Mouse (Mus musculus) c-Kit-negative CD71-positive TER-119-positive erythroid progenitor cells, embryonic 14.5 days (primary cell): ENCODE data around the gene Ube2v1.
A peak's percentile ranks its signal among the peaks of the same experiment; 100 is the strongest.
"Not testable (repeated sequence)": the region's sequence is repeated elsewhere in the genome, so short reads cannot be mapped to it uniquely, and the experiment has no call there.

Experiments
- DNase-seq: peaks from one replicate; pipeline ENCODE4 v3.0.0-alpha.2; 2013; ENCODE audit warnings: low read depth, low spot score

The Ube2v1 gene

GRCm38 (mm10) chr2:167654911-167655600 is 23.2 kb upstream of the Ube2v1 start:
- DNase-seq = no peak

DNA sequence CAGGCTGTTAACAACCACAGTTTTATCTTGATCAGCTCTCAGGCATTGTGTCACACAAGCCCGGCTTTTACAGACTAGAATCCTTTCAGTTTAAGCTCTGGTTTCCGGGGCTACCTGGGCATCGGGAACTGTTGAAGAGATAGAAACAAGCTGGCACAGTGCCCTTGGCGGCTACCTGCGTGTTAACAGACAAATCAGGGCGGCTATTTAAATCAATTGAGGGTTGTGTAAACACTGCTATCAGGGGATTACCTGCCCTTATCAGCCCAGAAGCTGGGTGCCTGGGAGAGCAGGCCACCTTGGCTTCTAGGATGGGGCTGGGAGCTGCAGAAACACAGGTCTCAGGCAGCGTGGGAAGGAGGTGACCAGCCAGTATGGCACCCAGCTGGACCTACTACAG is 20.8 kb upstream of the Ube2v1 start:
- no peak for DNase-seq

DNA sequence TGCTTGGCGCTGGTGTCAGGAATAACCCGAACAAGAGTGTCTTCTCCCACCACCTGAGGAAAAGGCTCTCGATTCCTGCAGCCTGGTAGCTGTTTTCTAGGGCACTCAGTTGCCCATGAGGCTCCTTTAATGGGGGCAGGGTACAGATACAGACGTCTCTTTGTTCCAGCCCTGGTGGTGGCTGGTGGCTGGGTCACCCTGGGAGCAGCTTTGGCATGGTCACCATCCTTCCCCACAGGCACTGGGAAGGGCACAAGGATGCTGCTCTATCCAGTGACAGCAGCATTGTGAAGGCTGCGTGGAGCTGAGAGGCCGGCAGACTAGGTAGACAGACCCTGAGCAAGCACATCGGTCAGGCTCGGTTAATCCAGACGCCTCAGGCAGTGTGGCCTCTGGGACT is 19.7 kb upstream of the Ube2v1 start:
- no peak for DNase-seq

GRCm38 (mm10) chr2:167649290-167650032 is 17.6 kb upstream of the Ube2v1 start:
- no peak for DNase-seq

DNA sequence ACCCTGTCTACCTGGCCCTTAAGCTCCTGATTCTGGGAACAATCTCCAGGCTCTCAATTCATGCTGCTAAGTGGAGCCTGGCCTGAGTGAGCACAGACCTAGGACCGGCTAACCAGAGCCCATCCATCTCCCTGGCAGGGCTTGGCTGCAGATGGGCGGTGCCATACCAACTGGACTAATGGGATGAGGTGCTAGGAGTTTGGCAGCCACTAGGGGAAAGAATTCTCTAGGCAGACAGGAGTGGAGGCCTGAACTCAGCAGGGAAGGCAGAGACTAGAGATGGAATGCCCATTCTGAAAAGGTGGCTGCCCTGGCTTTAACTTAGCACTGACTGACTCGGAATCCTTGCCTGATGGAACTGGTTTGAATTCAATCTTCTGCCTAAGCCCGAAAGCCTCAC is 14.5 kb upstream of the Ube2v1 start:
- no peak for DNase-seq

GRCm38 (mm10) chr2:167643356-167644052 is 11.6 kb upstream of the Ube2v1 start:
- not testable (repeated sequence) for DNase-seq

- DNase-seq = no peak
Measured at GRCm38 (mm10) chr2:167642164-167642563, 10.3 kb upstream of the Ube2v1 start.

GRCm38 (mm10) chr2:167641337-167641736 is 9.4 kb upstream of the Ube2v1 start:
- DNase-seq = no peak

DNA sequence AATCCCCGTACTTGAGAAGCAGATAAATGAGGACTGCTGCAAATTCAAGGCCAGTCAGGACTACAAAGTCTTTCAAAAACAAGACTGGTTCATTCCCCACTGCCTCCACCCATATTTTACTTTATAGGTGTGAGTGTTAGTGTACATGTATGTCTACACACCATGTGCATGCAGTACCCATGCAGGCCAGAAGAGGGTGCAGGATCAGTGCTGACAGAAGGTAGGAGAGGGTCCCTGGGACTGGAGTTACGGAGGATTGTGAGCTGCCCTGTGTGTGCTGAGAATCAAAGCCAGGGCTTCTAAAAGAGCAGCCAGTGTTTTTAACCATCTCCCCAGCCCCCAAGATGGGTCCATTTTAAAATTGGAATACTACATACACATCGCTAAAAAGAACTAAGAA is 8.4 kb upstream of the Ube2v1 start:
- no peak for DNase-seq

DNA sequence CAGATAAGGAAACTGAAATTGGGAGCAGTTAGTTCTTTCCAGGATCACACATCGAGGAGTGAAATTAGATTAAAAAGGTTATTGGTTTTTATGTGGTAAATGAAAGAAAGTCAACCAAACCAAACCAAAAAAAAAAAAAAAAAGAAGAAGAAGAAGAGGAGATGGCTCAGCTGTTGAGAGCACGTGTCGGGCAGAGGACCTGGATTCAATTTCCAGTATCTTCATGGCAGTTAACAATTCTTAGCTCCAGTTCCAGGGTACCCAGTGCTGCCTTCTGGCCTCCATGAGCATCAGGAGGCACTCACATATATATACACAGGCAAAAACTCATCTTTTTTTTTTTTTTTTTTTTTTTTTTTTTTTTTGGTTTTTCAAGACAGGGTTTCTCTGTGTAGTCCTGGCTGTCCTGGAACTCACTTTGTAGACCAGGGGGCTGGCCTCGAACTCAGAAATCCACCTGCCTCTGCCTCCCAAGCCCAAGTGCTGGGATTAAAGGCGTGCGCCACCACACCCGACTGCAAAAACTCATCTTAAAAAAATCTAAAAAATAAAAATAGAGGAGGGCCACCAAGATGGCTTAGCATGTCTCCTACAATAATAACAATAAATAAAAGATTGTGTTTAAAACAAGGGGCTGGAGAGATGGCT is 3.1 kb upstream of the Ube2v1 start:
- DNase-seq = no peak

DNA sequence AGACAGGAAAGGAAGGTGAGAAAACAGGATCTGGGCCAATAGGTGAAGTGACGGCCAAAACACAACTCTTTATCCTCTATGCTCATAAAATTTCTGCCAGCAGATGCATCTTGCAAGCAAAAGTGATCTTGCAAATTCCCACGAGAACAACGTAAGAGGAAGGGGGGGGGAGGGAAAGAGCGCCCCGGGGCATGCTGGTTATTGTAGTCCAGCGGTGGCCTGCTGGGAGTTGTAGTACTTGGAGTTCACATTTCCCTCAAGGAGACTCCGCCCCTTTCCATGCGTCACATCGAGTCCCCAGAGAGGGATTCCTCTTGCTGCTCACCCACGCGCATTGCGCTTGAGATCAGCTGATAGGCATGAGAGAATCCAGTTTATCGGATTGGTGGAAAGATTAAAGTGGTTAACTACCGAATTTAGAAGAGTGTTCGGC is 2.5 kb upstream of the Ube2v1 start:
- DNase-seq = peak; percentile 99

- no peak for DNase-seq
Measured at GRCm38 (mm10) chr2:167633537-167633872, 1.6 kb upstream of the Ube2v1 start.

- no peak for DNase-seq
Measured at GRCm38 (mm10) chr2:167632731-167633536, 1.0 kb upstream of the Ube2v1 start.

- DNase-seq = no peak
Measured at GRCm38 (mm10) chr2:167631181-167631590, 709 bp downstream of the Ube2v1 start.

DNA sequence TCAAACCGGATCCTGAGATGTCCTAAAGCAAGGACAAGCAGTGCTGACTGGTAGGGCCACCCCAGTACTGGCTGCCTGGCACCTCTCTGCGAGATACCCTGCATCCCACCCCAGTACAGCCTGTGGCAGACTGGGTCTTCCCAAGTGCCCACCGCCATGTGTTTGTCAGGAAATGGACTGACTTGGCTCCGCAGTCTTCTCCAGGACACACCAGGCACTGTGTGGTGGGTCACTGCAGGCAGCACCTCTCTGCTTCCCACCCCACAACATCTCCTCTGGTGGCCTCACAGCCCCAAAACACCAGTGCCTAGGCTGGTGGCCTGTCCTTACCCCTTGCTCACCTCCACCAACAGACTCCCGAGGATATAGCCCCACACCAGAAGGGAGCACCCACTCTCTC is 1.5 kb downstream of the Ube2v1 start:
- no peak for DNase-seq

GRCm38 (mm10) chr2:167629665-167630209 is 2.2 kb downstream of the Ube2v1 start:
- peak; percentile 38 for DNase-seq

DNA sequence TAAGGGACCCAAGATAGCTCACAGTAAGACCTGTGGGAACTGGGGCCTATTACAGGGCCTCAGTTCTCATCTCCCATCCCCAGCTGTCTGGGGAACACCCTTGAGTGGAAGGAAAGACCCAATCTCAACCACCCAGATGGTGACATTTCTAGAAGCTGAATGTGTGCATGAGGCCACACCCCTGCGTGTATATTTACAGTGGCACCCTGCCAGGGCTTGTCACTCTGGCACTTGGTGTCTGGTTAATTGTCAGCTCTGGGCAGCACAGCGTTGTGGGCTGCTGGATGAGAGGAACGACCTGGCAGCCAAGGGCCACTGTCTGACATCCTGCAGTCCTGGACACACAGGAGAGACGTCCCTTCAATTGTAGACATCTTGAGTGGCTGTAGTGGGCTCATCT is 3.0 kb downstream of the Ube2v1 start:
- DNase-seq = peak; percentile 97

DNA sequence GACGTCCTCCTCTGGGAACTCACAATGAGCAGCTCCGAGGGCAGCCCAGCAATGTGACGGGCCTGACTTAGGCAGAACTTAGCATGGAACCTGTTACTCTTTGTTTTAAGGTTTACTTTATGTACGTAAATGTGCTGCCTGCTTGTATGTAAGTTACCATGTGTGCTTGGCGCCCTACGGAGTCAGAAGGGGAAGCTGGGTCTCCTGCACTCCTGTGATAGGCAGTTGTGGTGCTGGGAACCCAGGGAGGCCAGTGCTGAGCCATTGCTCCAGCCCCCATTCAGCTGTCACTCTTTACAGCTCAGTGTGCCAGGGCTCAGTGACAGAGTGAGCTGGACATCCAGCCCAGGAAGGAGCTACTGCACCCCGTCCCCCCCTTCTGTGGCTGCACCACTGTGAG is 4.9 kb downstream of the Ube2v1 start:
- DNase-seq = no peak

DNA sequence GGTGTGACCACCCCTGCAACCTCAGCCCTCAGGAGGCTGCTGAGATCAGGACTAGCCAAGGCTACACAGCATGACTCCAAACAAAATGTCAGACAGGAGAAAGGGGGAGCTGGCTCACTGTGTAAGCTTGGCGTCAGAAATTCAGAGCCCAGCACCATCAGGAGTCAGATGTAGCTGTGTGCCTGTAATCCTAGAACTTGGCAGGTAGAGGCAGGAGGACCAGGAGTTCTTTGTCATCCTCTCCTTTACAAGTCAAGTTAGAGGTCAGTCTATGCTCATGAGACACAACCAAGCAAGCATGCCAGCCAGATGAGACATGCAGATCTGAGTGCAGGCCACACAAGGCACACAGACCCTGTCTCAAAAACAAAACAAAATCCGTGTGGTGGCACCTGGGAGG is 6.2 kb downstream of the Ube2v1 start:
- DNase-seq = no peak

DNA sequence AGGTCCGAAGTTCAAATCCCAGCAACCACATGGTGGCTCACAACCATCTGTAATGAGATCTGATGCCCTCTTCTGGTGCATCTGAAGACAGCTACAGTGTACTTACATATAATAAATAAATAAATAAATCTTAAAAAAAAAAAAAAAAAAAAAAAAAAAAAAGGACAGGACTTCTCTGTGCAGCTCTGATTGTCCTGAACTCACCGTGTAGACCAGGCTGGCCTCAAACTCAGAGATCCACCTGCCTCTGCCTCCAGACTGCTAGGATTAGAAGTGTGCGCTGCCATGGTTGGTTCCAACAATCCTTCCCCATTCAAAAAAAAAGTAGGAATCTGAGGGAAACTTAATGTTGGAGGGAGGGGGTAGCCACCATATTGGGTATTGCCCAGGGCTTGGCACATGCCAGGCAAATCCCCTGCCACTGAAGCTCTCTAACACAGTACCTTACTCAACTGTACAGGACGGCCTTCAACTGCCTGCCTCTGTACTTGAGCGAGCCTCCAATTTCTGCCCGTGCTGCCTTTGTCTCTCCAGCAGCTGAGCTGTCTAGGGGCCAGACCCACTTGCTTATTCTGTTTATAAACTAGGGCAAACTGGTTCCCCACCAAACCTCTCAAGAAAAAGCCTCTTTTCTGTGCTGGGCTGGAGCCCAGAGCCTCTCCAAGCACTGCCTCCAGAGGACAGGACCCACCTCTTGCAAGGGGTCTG is 7.4 kb downstream of the Ube2v1 start:
- DNase-seq = no peak
